Mouse (Mus musculus) layer of hippocampus, postnatal 36 days (tissue): ENCODE data around the gene Dleu7. TPM values are rescaled to one million over a fixed set of nuclear protein-coding genes. Genes with fewer than 3 reads are reported as not detected.
A peak's percentile ranks its signal among the peaks of the same experiment; 100 is the strongest.

Experiments
- DNase-seq, 2 experiments: peaks; one replicate each; pipeline ENCODE4 v3.0.0; 2022
- total RNA-seq, 2 experiments: library from RNA; stranded (reverse); gene quantifications; 2 replicates each; pipeline ENCODE4 v1.2.3; 2021

Dleu7 gene
- 1 to 10 TPM; 5.5 to 6.2 TPM for total RNA-seq

GRCm38 (mm10) chr14:62292488-62293339, at the start of gene Dleu7, which contains the start of gene Rnaseh2b:
Gene Dleu7, minus strand, starts transcription at chr14:62293047.
Gene Rnaseh2b, plus strand, starts transcription at chr14:62292589.
- peak; percentile 18 to 32 for DNase-seq

- peak in 1 of 2 experiments; percentile 9 for DNase-seq
Observed at GRCm38 (mm10) chr14:62341887-62342642, 49.2 kb upstream of the Dleu7 start.

- DNase-seq = no peak
Observed at GRCm38 (mm10) chr14:62339196-62339595, 46.3 kb upstream of the Dleu7 start.

- no peak for DNase-seq
Observed at GRCm38 (mm10) chr14:62333909-62334687, 41.3 kb upstream of the Dleu7 start.

- DNase-seq = peak; percentile 81 to 82
Observed at GRCm38 (mm10) chr14:62331866-62332619, 39.2 kb upstream of the Dleu7 start.

GRCm38 (mm10) chr14:62331457-62331856, 38.6 kb upstream of the Dleu7 start:
- DNase-seq = no peak

GRCm38 (mm10) chr14:62329631-62330030, 36.8 kb upstream of the Dleu7 start:
- no peak for DNase-seq

- DNase-seq = no peak
Observed at GRCm38 (mm10) chr14:62328606-62329005, 35.8 kb upstream of the Dleu7 start.

GRCm38 (mm10) chr14:62327171-62327570, 34.3 kb upstream of the Dleu7 start:
- no peak for DNase-seq

GRCm38 (mm10) chr14:62326026-62326425, 33.2 kb upstream of the Dleu7 start:
- no peak for DNase-seq

GRCm38 (mm10) chr14:62324943-62325342, 32.1 kb upstream of the Dleu7 start:
- no peak for DNase-seq

- DNase-seq = no peak
Observed at GRCm38 (mm10) chr14:62323457-62323856, 30.6 kb upstream of the Dleu7 start.

GRCm38 (mm10) chr14:62322581-62323344, 29.9 kb upstream of the Dleu7 start:
- no peak for DNase-seq

GRCm38 (mm10) chr14:62311672-62312071, 18.8 kb upstream of the Dleu7 start:
- DNase-seq = no peak

- no peak for DNase-seq
Observed at GRCm38 (mm10) chr14:62309026-62309425, 16.2 kb upstream of the Dleu7 start.

GRCm38 (mm10) chr14:62307555-62307954, 14.7 kb upstream of the Dleu7 start:
- peak; percentile 5 to 7 for DNase-seq

GRCm38 (mm10) chr14:62300031-62300430, 7.2 kb upstream of the Dleu7 start:
- no peak for DNase-seq

- no peak for DNase-seq
Observed at GRCm38 (mm10) chr14:62298808-62299207, 6.0 kb upstream of the Dleu7 start.

- DNase-seq = no peak
Observed at GRCm38 (mm10) chr14:62292166-62292487, 720 bp downstream of the Dleu7 start.

GRCm38 (mm10) chr14:62291406-62291987, 1.4 kb downstream of the Dleu7 start:
- no peak for DNase-seq

GRCm38 (mm10) chr14:62288731-62289130, 4.1 kb downstream of the Dleu7 start:
- DNase-seq = no peak
